Mouse (Mus musculus) Patski (cell line): ENCODE data around the gene Spin2-ps6. TPM values are rescaled to one million over a fixed set of nuclear protein-coding genes. Genes with fewer than 3 reads are reported as not detected.
"Not testable (repeated sequence)": the region's sequence is repeated elsewhere in the genome, so short reads cannot be mapped to it uniquely, and the experiment has no call there.

Source experiments
- ATAC-seq: fragments of 100-300 bp; one replicate; pipeline ENCODE4 v1.8.0; 2021
- CTCF ChIA-PET: fragments of 350-600 bp; sonication (Branson Sonifier 250); formaldehyde crosslinking; loops from one replicate; lab custom pipeline; 2022; ENCODE audit warnings: inconsistent platforms; lab: Charles Lee
- POLR2A ChIA-PET: fragments of 350-600 bp; sonication (Branson Sonifier 250); formaldehyde crosslinking; loops from one replicate; lab custom pipeline; 2022; ENCODE audit warnings: antibody characterized with exemption, inconsistent platforms; lab: Charles Lee
- DNase-seq: peaks from one replicate; pipeline ENCODE4 v3.0.0-alpha.2; 2011; ENCODE audit warnings: low read depth, low spot score
- H3K27me3 ChIP-seq: fragments of 371-371 bp; one replicate; pipeline ENCODE4 v1.5.1; 2021
- in situ Hi-C: fragments of 300-500 bp; cut with MboI; formaldehyde crosslinking; loops from 3 replicates; pipeline ENCODE4 v1.11.1; 2018; ENCODE audit warnings: low pct_unique_long_range_greater_than_20kb, mixed read lengths
- polyA plus RNA-seq: library from polyadenylated mRNA; unstranded; gene quantifications from one replicate; pipeline ENCODE4 v1.2.3, GENCODE M21; 2021

Spin2-ps6 gene
- polyA plus RNA-seq: not detected

GRCm38 (mm10) chrX:33234569-33234968 lies at the start of gene Spin2-ps6:
Gene Spin2-ps6 (plus strand): TSS chrX:33234869.
- H3K27me3 ChIP-seq, in situ Hi-C loops, ATAC-seq, DNase-seq, CTCF ChIA-PET, POLR2A ChIA-PET: not testable (repeated sequence)

Other genes starting within 250 kb of the Spin2-ps6 start
- not detected for gene Btbd35f12, start 78.5 kb downstream of the Spin2-ps6 start, polyA plus RNA-seq